Comparison of ENCODE assay signal across 15 mouse cellular contexts in the genomic region with DNA sequence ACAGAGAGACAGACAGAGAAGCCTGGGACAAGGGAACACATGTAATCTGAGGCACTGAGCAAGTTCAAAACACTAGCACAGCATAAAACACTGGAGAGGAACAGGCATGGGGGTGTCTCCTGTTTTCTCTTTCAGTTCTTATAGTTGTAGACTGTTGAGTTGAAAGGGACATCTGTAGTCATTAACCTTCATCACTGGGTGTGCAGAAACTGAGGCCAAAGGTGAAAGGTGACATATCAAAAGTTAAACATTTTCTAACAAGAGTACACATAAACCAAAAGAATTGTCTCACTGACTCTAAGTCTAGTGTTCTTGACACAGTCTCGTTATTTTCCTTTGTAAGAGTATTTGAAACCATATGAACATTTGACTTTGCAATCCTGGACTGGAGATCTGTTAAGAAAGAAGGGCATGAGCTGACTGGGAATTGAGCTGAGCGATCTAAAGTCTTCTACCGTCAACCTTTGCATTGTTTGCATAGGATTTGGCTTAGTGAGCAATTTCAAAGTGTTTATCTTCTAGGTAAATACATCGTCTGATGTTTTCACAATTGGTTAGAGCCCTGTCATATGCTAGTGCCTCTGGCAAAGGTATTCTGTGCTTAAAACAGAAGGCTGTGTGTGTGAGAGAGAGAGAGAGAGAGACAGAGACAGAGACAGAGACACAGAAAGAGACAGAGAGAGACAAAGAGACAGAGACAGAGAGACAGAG.
"Had no signal": no experiment of that assay in that cellular context is flagged by ENCODE, and none has a peak within 500 bp of the region (broad histone marks: within the 10 kb centered on the region; RNA-seq: fewer than 3 reads in every experiment).

No protein-coding gene starts in this region.

- ATAC-seq: hindbrain, postnatal 0 days; lung, postnatal 0 days had no signal

- H3K36me3 ChIP-seq: hindbrain, embryonic 13.5 days; limb, embryonic 12.5 days; liver, embryonic 13.5 days; midbrain, embryonic 15.5 days; neural tube, embryonic 12.5 days; stomach, embryonic 15.5 days had no signal

- H3K9me3 ChIP-seq: hindbrain, embryonic 13.5 days; limb, embryonic 12.5 days; liver, embryonic 13.5 days; midbrain, embryonic 15.5 days; neural tube, embryonic 12.5 days; stomach, embryonic 15.5 days had no signal

- H3K4me3 ChIP-seq: hindbrain, embryonic 13.5 days; limb, embryonic 12.5 days; liver, embryonic 13.5 days; midbrain, embryonic 15.5 days; neural tube, embryonic 12.5 days; stomach, embryonic 15.5 days had no signal

- H3K4me2 ChIP-seq: hindbrain, embryonic 13.5 days; limb, embryonic 12.5 days; liver, embryonic 13.5 days; midbrain, embryonic 15.5 days; neural tube, embryonic 12.5 days; stomach, embryonic 15.5 days had no signal

- DNase-seq: layer of hippocampus, adult 9-11 months; liver, embryonic 13.5 days; lung, adult 2 months; lung, postnatal 36 days; retina, postnatal 1 day; right cerebral cortex, postnatal 4 days; spleen, adult 18-20 months; thymus, postnatal 36 days had no signal

- H3K27ac ChIP-seq: hindbrain, embryonic 13.5 days; hindbrain, postnatal 0 days; limb, embryonic 12.5 days; liver, embryonic 13.5 days; midbrain, embryonic 15.5 days; neural tube, embryonic 12.5 days; stomach, embryonic 15.5 days had no signal

- H3K27me3 ChIP-seq: hindbrain, embryonic 13.5 days; limb, embryonic 12.5 days; liver, embryonic 13.5 days; midbrain, embryonic 15.5 days; neural tube, embryonic 12.5 days; stomach, embryonic 15.5 days had no signal

- H3K4me1 ChIP-seq: limb, embryonic 12.5 days; liver, embryonic 13.5 days; midbrain, embryonic 15.5 days had no signal

- H3K9ac ChIP-seq: hindbrain, embryonic 13.5 days; limb, embryonic 12.5 days; liver, embryonic 13.5 days; midbrain, embryonic 15.5 days; neural tube, embryonic 12.5 days; stomach, embryonic 15.5 days had no signal
